Mouse (Mus musculus) hematopoietic stem cell, adult 5-6 weeks (primary cell): ENCODE data around the gene Pno1. TPM values are rescaled to one million over a fixed set of nuclear protein-coding genes. Genes with fewer than 3 reads are reported as not detected.
"Not testable (repeated sequence)": the region's sequence is repeated elsewhere in the genome, so short reads cannot be mapped to it uniquely, and the experiment has no call there.

Experiments
- ATAC-seq, 2 experiments: fragments of 125-278 bp in 1 of 2; replicated peaks in 1 of 2; 2 replicates each; pipeline ENCODE4 v1.8.0; 2016 to 2017; ENCODE audit warnings: inconsistent platforms in 2 of 2, mild to moderate bottlenecking in 2 of 2, moderate number of reproducible peaks in 2 of 2, low read depth in 1 of 2, moderate TSS enrichment in 1 of 2; ENCODE audit not compliant: low FRiP score in 2 of 2, poor library complexity in 2 of 2, severe bottlenecking in 2 of 2, insufficient read depth in 1 of 2, low TSS enrichment in 1 of 2
- total RNA-seq: library from RNA; stranded (forward); fragments of 172-1452, 232-1000 nt; gene quantifications from 2 replicates; pipeline ENCODE4 v1.2.3, GENCODE M21; 2017

The Pno1 gene
- 58.8 and 101 TPM in 2 replicates for total RNA-seq

GRCm38 (mm10) chr11:17211258-17212140 is at the start of gene Pno1:
Pno1 (minus strand) TSS chr11:17211568.
- peak; percentile 93 to 95 for ATAC-seq

- peak; percentile 77 to 80 for ATAC-seq
These were observed 46.5 kb upstream of the Pno1 start for GRCm38 (mm10) chr11:17257861-17258260.

- ATAC-seq: peak; percentile 94 to 97
These were observed 46.1 kb upstream of the Pno1 start, which contains the start of gene C1d for GRCm38 (mm10) chr11:17257443-17257842. C1d (plus strand) TSS chr11:17257579.

- ATAC-seq: no peak
These were observed 45.5 kb upstream of the Pno1 start for GRCm38 (mm10) chr11:17256813-17257365.

- no peak for ATAC-seq
These were observed 37.3 kb upstream of the Pno1 start for GRCm38 (mm10) chr11:17248715-17249114.

GRCm38 (mm10) chr11:17238598-17238997 is 27.2 kb upstream of the Pno1 start:
- ATAC-seq: not testable (repeated sequence)

- ATAC-seq: peak; percentile 22 to 64; a peak in 2 of 4 replicates
These were observed 25.2 kb upstream of the Pno1 start for GRCm38 (mm10) chr11:17236449-17237037.

- ATAC-seq: no peak
These were observed 21.4 kb upstream of the Pno1 start for GRCm38 (mm10) chr11:17232792-17233191.

GRCm38 (mm10) chr11:17221126-17221525 is 9.8 kb upstream of the Pno1 start:
- peak in 1 of 2 experiments; percentile 51; a peak in 1 of 4 replicates for ATAC-seq

- no peak for ATAC-seq
These were observed 4.1 kb upstream of the Pno1 start for GRCm38 (mm10) chr11:17215475-17215874.

- ATAC-seq: no peak
These were observed 1.6 kb upstream of the Pno1 start for GRCm38 (mm10) chr11:17212903-17213509.

GRCm38 (mm10) chr11:17212141-17212495 is 750 bp upstream of the Pno1 start:
- ATAC-seq: peak in 1 of 2 experiments; percentile 30; a peak in 2 of 4 replicates

- no peak for ATAC-seq
These were observed 8.9 kb downstream of the Pno1 start for GRCm38 (mm10) chr11:17202481-17202880.

GRCm38 (mm10) chr11:17200936-17201335 is 10.4 kb downstream of the Pno1 start:
- ATAC-seq: no peak

- ATAC-seq: no peak
These were observed 11.4 kb downstream of the Pno1 start for GRCm38 (mm10) chr11:17199840-17200501.

GRCm38 (mm10) chr11:17199170-17199569 is 12.2 kb downstream of the Pno1 start:
- ATAC-seq: no peak

GRCm38 (mm10) chr11:17192151-17192844 is 19.1 kb downstream of the Pno1 start:
- peak; percentile 66 to 77; a peak in 3 of 4 replicates for ATAC-seq
